Mouse (Mus musculus): Measurements from ENCODE around the gene Kctd11. TPM values are rescaled to one million over a fixed set of nuclear protein-coding genes. Genes with fewer than 3 reads are reported as not detected.
A peak's percentile ranks its signal among the peaks of the same experiment; 100 is the strongest.
"Not testable (repeated sequence)": the region's sequence is repeated elsewhere in the genome, so short reads cannot be mapped to it uniquely, and the experiment has no call there.

Gene Kctd11
- polyA plus RNA-seq, 1 experiment, result 5.2 TPM

DNA sequence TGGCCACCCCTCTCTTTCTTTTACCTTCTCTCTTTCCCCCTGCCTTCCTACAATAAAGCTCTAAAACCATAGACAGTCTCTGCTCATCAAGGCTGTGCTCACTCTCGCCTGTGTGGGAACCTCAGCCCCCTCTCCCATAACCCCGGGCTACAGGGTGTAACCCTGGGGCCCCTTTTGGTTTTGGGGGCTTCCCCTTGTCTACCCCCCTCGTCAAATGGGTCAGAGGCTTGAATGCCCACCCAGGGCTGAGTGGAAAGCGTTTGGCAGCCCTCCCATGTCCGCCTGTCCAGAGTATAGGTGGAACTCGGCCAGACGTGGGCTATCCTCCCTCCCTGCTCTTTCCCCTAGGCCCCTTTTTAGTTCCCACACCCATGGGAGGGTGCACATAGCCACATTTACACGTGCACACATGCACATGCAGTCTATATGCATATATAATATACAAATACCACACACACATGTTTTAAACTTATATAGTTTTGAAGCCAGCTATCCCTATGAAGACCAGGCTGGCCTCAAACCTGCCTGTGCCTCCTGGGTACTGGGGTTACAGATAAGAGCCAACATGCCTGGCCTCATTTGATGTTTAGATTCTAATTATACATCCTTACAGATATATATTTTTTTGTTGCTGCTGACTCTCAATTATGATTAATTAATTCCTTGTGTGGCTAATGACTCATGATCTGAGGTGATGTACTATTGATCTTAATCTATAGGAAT lies 16.9 kb downstream of the Kctd11 start:
- H3K36me3 ChIP-seq (ENCODE audit: control insufficient read depth, insufficient read depth, low read length, poor library complexity, severe bottlenecking), result no peaks in the 10 kb centered on the region
- no peak overlapping the region for H3K4me3 ChIP-seq (ENCODE audit: low read depth, low read length)
- TF ChIP-seq POLR2A (IDR thresholded peaks at IDR 0.05; ENCODE audit: insufficient read depth, low read length) (no peak), CTCF (IDR thresholded peaks at IDR 0.05; ENCODE audit: low read depth, low read length) (no peak), EP300 (IDR thresholded peaks at IDR 0.05; ENCODE audit: insufficient read depth, low read depth, low read length) (no peak)
- H3K9ac ChIP-seq (ENCODE audit: low read depth, poor library complexity, severe bottlenecking), result no peak overlapping the region
- no peaks in the 10 kb centered on the region for H3K4me1 ChIP-seq (ENCODE audit: control insufficient read depth, insufficient read depth, low read length)
- H3K9me3 ChIP-seq (replicated peaks; ENCODE audit: control insufficient read depth, insufficient read depth, low read length, poor library complexity, severe bottlenecking), result no peaks in the 10 kb centered on the region
- no peaks in the 10 kb centered on the region for H3K27me3 ChIP-seq (ENCODE audit: control insufficient read depth, insufficient read depth, low read length, poor library complexity, severe bottlenecking)
- H3K27ac ChIP-seq (ENCODE audit: insufficient read depth, low read length), result no peak overlapping the region

DNA sequence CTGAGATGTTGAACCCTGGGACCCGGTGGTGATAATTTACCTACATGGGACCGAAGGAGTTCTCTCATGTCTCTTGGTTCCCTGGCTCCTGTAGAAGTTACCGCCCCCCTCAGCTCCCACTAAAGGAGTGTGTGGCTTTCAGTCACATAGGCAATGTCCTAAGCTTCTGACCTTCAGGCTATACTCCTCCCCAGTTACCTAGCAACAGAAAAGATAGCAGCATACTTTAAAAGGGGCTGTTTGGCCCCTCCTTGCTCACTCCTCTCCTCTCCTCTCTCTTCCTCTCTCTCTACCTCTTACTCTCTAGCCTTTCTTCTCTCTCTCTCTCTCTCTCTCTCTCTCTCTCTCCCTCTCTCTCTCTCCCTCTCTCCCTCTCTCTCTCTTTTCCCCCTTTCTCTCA lies 17.5 kb downstream of the Kctd11 start:
- H3K4me1 ChIP-seq (ENCODE audit: control insufficient read depth, insufficient read depth, low read length); H3K9me3 ChIP-seq (replicated peaks; ENCODE audit: control insufficient read depth, insufficient read depth, low read length, poor library complexity, severe bottlenecking); H3K9ac ChIP-seq (ENCODE audit: low read depth, poor library complexity, severe bottlenecking); H3K27me3 ChIP-seq (ENCODE audit: control insufficient read depth, insufficient read depth, low read length, poor library complexity, severe bottlenecking); H3K27ac ChIP-seq (ENCODE audit: insufficient read depth, low read length); H3K4me3 ChIP-seq (ENCODE audit: low read depth, low read length); H3K36me3 ChIP-seq (ENCODE audit: control insufficient read depth, insufficient read depth, low read length, poor library complexity, severe bottlenecking): not testable (repeated sequence)

DNA sequence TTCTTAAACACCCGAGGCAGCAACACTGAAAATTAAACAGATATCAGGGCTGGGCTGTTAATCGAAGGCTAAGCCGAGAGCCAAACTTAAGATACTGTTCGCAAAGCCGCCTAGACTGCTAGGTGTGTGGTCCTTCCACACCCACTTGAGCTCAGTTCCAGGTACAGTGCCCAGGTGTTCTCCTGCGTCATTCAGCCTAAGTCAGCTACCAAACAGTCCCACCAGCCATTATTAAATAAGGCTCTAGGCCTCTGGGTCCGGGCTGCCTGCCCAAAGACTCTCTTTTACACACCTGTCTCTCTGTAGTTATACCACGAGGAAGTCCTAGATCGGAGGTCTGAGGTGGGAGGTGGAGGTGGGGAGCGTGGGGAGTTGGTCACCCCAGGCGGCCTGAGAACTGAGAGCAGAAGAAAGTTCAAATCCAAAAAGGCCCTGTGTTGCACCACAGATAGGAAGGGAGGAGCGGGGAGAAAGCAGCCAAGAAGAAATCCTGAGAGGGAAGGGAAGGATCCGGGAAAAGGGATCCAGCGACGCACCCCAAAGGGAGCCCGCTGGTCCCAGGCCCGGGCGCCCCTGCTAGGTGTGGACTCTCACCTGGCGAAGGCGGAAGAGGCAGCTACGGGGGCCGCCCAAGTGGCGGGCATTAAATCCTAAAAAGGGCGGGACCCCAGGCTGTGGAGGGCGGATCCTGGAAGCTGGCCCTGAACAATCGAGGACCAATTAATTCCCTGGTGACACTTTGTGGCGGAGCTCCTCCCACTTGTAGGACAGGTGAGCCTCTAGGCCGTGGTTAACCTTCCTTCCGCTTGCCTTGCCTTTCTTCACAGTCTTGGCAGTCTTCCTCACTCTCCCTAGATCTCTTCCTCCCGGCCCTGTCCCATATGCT lies 22.9 kb downstream of the Kctd11 start, which contains the start of gene Tnk1:
Tnk1 (minus strand) TSS at position 618 of the 886 bp plus-strand sequence.
- TF ChIP-seq EP300 (IDR thresholded peaks at IDR 0.05; ENCODE audit: insufficient read depth, low read depth, low read length) (0 out of 2 replicates have a peak, but pooled peaks have one; percentile 7), CTCF (IDR thresholded peaks at IDR 0.05; ENCODE audit: low read depth, low read length) (no peak), POLR2A (IDR thresholded peaks at IDR 0.05; ENCODE audit: insufficient read depth, low read length) (peak; percentile 61)
- Histone ChIP-seq H3K4me1 (ENCODE audit: control insufficient read depth, insufficient read depth, low read length) (no peaks in the 10 kb centered on the region), H3K9me3 (replicated peaks; ENCODE audit: control insufficient read depth, insufficient read depth, low read length, poor library complexity, severe bottlenecking) (no peaks in the 10 kb centered on the region), H3K27me3 (ENCODE audit: control insufficient read depth, insufficient read depth, low read length, poor library complexity, severe bottlenecking) (no peaks in the 10 kb centered on the region), H3K36me3 (ENCODE audit: control insufficient read depth, insufficient read depth, low read length, poor library complexity, severe bottlenecking) (no peaks in the 10 kb centered on the region), H3K9ac (ENCODE audit: low read depth, poor library complexity, severe bottlenecking) (peak within 1 kb of the TSS; percentile 62), H3K4me3 (ENCODE audit: low read depth, low read length) (peak within 1 kb of the TSS; percentile 65), H3K27ac (ENCODE audit: insufficient read depth, low read length) (peak within 1 kb of the TSS; percentile 17; the same call in 1 of the 2 replicates)

DNA sequence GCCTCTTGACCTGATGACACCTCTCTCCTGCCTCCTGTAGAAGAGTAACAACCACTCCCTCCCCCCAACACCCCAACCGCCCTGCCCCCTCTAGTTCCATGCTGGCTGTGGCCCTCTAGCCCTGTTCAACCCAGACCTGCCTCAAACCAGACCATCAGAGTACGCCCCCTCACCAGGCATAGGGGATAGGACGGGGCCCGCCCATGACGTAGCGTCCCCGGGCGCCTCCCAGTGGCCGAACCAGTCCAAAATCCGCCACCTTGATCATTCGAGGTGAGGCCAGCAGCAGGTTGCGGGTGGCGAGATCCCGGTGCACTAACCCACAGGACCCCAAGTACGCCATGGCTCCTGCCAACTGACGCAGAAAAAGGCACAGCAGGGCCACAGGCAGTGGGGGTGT lies 25.9 kb downstream of the Kctd11 start:
- Histone ChIP-seq H3K9ac (ENCODE audit: low read depth, poor library complexity, severe bottlenecking) (peak overlapping the region; percentile 12), H3K36me3 (ENCODE audit: control insufficient read depth, insufficient read depth, low read length, poor library complexity, severe bottlenecking) (peaks cover 14% of the 10 kb centered on the region), H3K4me3 (ENCODE audit: low read depth, low read length) (peak overlapping the region; percentile 44), H3K9me3 (replicated peaks; ENCODE audit: control insufficient read depth, insufficient read depth, low read length, poor library complexity, severe bottlenecking) (no peaks in the 10 kb centered on the region), H3K27me3 (ENCODE audit: control insufficient read depth, insufficient read depth, low read length, poor library complexity, severe bottlenecking) (no peaks in the 10 kb centered on the region), H3K4me1 (ENCODE audit: control insufficient read depth, insufficient read depth, low read length) (no peaks in the 10 kb centered on the region), H3K27ac (ENCODE audit: insufficient read depth, low read length) (no peak overlapping the region)
- TF ChIP-seq EP300 (IDR thresholded peaks at IDR 0.05; ENCODE audit: insufficient read depth, low read depth, low read length), result 0 out of 2 replicates have a peak, but pooled peaks have one; percentile 44
- no peak for TF ChIP-seq POLR2A (IDR thresholded peaks at IDR 0.05; ENCODE audit: insufficient read depth, low read length)
- TF ChIP-seq CTCF (IDR thresholded peaks at IDR 0.05; ENCODE audit: low read depth, low read length), result peak; percentile 73

DNA sequence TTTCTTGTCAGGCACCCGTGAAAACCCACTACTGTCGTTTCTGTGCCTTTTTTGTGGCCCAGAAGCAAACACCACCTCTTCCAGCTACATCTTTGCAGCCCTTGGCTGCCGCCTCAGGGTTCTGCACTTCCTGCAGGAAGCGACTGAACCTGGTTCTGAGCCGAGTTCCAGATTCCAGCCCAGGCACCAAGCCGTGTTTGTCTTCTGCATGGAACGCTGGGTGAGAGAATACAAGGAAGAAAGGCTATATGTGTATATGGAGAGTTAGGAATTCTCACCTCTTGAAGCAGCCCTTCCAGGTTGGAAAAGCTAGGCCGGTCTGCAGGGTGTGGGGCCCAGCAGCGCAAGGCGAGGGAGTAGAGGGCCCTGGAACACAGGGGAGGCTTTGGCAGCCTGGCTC lies 26.5 kb downstream of the Kctd11 start:
- no peak overlapping the region for H3K4me3 ChIP-seq (ENCODE audit: low read depth, low read length)

DNA sequence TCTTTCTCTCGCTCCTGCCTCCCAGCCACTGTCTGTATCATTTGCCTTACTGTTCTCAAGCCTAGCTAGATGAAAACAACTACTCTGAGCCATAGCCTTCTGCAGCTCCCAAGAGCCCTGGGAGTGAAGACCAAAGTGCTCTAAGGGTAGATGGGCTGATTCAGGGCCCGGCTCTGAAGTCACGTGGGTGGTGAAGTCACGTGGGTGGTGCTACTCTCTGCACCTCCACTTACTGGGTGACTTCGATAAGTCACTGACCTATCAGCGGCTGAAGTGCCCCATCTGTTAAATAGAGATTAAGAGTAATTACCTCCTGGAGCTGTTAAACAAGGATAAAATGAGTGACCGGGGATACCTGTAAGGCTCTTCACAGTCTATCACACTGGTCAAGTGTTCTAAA lies 27.2 kb downstream of the Kctd11 start:
- Histone ChIP-seq H3K4me3 (ENCODE audit: low read depth, low read length) (no peak overlapping the region), H3K27ac (ENCODE audit: insufficient read depth, low read length) (no peak overlapping the region), H3K27me3 (ENCODE audit: control insufficient read depth, insufficient read depth, low read length, poor library complexity, severe bottlenecking) (no peaks in the 10 kb centered on the region), H3K4me1 (ENCODE audit: control insufficient read depth, insufficient read depth, low read length) (no peaks in the 10 kb centered on the region), H3K9ac (ENCODE audit: low read depth, poor library complexity, severe bottlenecking) (no peak overlapping the region), H3K9me3 (replicated peaks; ENCODE audit: control insufficient read depth, insufficient read depth, low read length, poor library complexity, severe bottlenecking) (no peaks in the 10 kb centered on the region), H3K36me3 (ENCODE audit: control insufficient read depth, insufficient read depth, low read length, poor library complexity, severe bottlenecking) (peaks cover 14% of the 10 kb centered on the region)
- TF ChIP-seq POLR2A (IDR thresholded peaks at IDR 0.05; ENCODE audit: insufficient read depth, low read length), result no peak
- TF ChIP-seq CTCF (IDR thresholded peaks at IDR 0.05; ENCODE audit: low read depth, low read length), result no peak
- no peak for TF ChIP-seq EP300 (IDR thresholded peaks at IDR 0.05; ENCODE audit: insufficient read depth, low read depth, low read length)

More for the DNA sequence above, 26.5 kb downstream of the Kctd11 start:
- TF ChIP-seq CTCF (IDR thresholded peaks at IDR 0.05; ENCODE audit: low read depth, low read length), result no peak
- TF ChIP-seq EP300 (IDR thresholded peaks at IDR 0.05; ENCODE audit: insufficient read depth, low read depth, low read length), result no peak
- TF ChIP-seq POLR2A (IDR thresholded peaks at IDR 0.05; ENCODE audit: insufficient read depth, low read length), result no peak
- Histone ChIP-seq H3K9ac (ENCODE audit: low read depth, poor library complexity, severe bottlenecking) (no peak overlapping the region), H3K27me3 (ENCODE audit: control insufficient read depth, insufficient read depth, low read length, poor library complexity, severe bottlenecking) (no peaks in the 10 kb centered on the region), H3K36me3 (ENCODE audit: control insufficient read depth, insufficient read depth, low read length, poor library complexity, severe bottlenecking) (peaks cover 14% of the 10 kb centered on the region), H3K4me1 (ENCODE audit: control insufficient read depth, insufficient read depth, low read length) (no peaks in the 10 kb centered on the region), H3K27ac (ENCODE audit: insufficient read depth, low read length) (no peak overlapping the region; the same call in 1 of the 2 replicates), H3K9me3 (replicated peaks; ENCODE audit: control insufficient read depth, insufficient read depth, low read length, poor library complexity, severe bottlenecking) (no peaks in the 10 kb centered on the region)

Measured in ES-Bruce4 (cell line).